Mouse (Mus musculus) CH12.LX (cell line): Measurements from ENCODE around the gene Hectd1. TPM values are rescaled to one million over a fixed set of nuclear protein-coding genes. Genes with fewer than 3 reads are reported as not detected.

Experiments
- DNase-seq: peaks from one replicate; pipeline ENCODE4 v3.0.0-alpha.2; 2013; ENCODE audit errors: extremely low read depth
- H3K27ac ChIP-seq: 2 replicates; pipeline ENCODE4 v1.5.1; 2012; ENCODE audit warnings: low read depth, mild to moderate bottlenecking, control low read depth, moderate library complexity; ENCODE audit not compliant: insufficient read depth
- H3K27me3 ChIP-seq: replicated peaks from 2 replicates; pipeline ENCODE3; 2012; ENCODE audit warnings: inconsistent platforms
- H3K36me3 ChIP-seq, 2 experiments: replicated peaks in 1 of 2; 2 replicates each; pipeline versions ENCODE3 to v1.6.1; 2012; ENCODE audit warnings: inconsistent platforms in 1 of 2, low read length in 1 of 2, mild to moderate bottlenecking in 1 of 2, mixed read lengths in 1 of 2, moderate library complexity in 1 of 2; ENCODE audit not compliant: control insufficient read depth in 1 of 2, insufficient read depth in 1 of 2
- H3K4me1 ChIP-seq, 2 experiments: 2 replicates each; pipeline ENCODE4 v1.6.1; 2012; ENCODE audit warnings: inconsistent platforms in 1 of 2, moderate library complexity in 1 of 2; ENCODE audit not compliant: insufficient read depth in 2 of 2, control insufficient read depth in 1 of 2
- H3K4me2 ChIP-seq: 2 replicates; pipeline ENCODE4 v1.6.1; 2012; ENCODE audit warnings: low read depth, mild to moderate bottlenecking, control low read depth; ENCODE audit not compliant: poor library complexity, insufficient read depth, severe bottlenecking
- H3K4me3 ChIP-seq, 3 experiments: fragments of 150-350 bp in 1 of 3; sonication (generic) in 1 of 3; replicated peaks in 1 of 3; 2 replicates each; pipeline versions ENCODE3 to v1.5.1; 2011 to 2012; ENCODE audit warnings: low read depth in 2 of 3, low read length in 2 of 3, mild to moderate bottlenecking in 2 of 3, moderate library complexity in 2 of 3, control low read depth in 1 of 3, improper control_type of control experiment in 1 of 3, inconsistent platforms in 1 of 3, mixed read lengths in 1 of 3; ENCODE audit not compliant: poor library complexity in 1 of 3
- H3K79me2 ChIP-seq: replicated peaks from 2 replicates; pipeline ENCODE4 v1.6.1; 2012; ENCODE audit warnings: mild to moderate bottlenecking, moderate library complexity; ENCODE audit not compliant: control insufficient read depth, poor library complexity, insufficient read depth, severe bottlenecking; ENCODE audit errors: extremely low read depth
- H3K9ac ChIP-seq: 2 replicates; pipeline ENCODE4 v1.6.1; 2012; ENCODE audit warnings: low read depth, mild to moderate bottlenecking, control low read depth, moderate library complexity; ENCODE audit not compliant: insufficient read depth
- H3K9me3 ChIP-seq: replicated peaks from 2 replicates; pipeline ENCODE3; 2012; ENCODE audit warnings: low read length, inconsistent platforms, mixed read lengths
- BHLHE40 ChIP-seq: IDR thresholded peaks from 2 replicates; pipeline ENCODE4 v1.6.1; 2011; ENCODE audit warnings: mild to moderate bottlenecking, low read depth, low read length, improper control_type of control experiment
- CHD1 ChIP-seq: IDR thresholded peaks from 2 replicates; pipeline ENCODE4 v1.6.1; 2012; ENCODE audit warnings: low read depth, low read length, improper control_type of control experiment, inconsistent platforms
- CHD2 ChIP-seq: IDR thresholded peaks from 2 replicates; pipeline ENCODE4 v1.6.1; 2011; ENCODE audit warnings: low read length, improper control_type of control experiment
- CTCF ChIP-seq, 2 experiments: IDR thresholded peaks in 1 of 2; conservative IDR thresholded peaks in 1 of 2; 2 replicates each; pipeline ENCODE4 v1.5.1; 2011 to 2012; ENCODE audit warnings: low read depth in 2 of 2, low read length in 2 of 2, improper control_type of control experiment in 1 of 2, inconsistent platforms in 1 of 2, mild to moderate bottlenecking in 1 of 2, moderate library complexity in 1 of 2
- ELF1 ChIP-seq: IDR thresholded peaks from 2 replicates; pipeline ENCODE4 v1.6.1; 2014; ENCODE audit warnings: low read depth, mild to moderate bottlenecking, inconsistent platforms, low read length, improper control_type of control experiment
- EP300 ChIP-seq: IDR thresholded peaks from 2 replicates; pipeline ENCODE4 v1.6.1; 2011; ENCODE audit warnings: low read length, improper control_type of control experiment
- HCFC1 ChIP-seq: IDR thresholded peaks from 2 replicates; pipeline ENCODE4 v1.6.1; 2012; ENCODE audit warnings: low read depth, mild to moderate bottlenecking, inconsistent platforms, low read length, improper control_type of control experiment
- IRF4 ChIP-seq: IDR thresholded peaks from 2 replicates; pipeline ENCODE4 v1.6.1; 2014; ENCODE audit warnings: low read depth, mild to moderate bottlenecking, inconsistent platforms, low read length, improper control_type of control experiment
- MAFK ChIP-seq: IDR thresholded peaks from 2 replicates; pipeline ENCODE4 v1.6.1; 2011; ENCODE audit warnings: low read length, improper control_type of control experiment; ENCODE audit not compliant: insufficient replicate concordance
- MAX ChIP-seq: IDR thresholded peaks from 2 replicates; pipeline ENCODE4 v1.6.1; 2011; ENCODE audit warnings: low read length, improper control_type of control experiment
- MEF2A ChIP-seq: IDR thresholded peaks from 2 replicates; pipeline ENCODE4 v1.6.1; 2014; ENCODE audit warnings: low read depth, mild to moderate bottlenecking, inconsistent platforms, low read length, improper control_type of control experiment, borderline replicate concordance
- NRF1 ChIP-seq: IDR thresholded peaks from 2 replicates; pipeline ENCODE4 v1.6.1; 2014; ENCODE audit warnings: low read depth, mild to moderate bottlenecking, inconsistent platforms, low read length, improper control_type of control experiment, moderate library complexity
- POLR2A ChIP-seq: IDR thresholded peaks from 2 replicates; pipeline ENCODE4 v1.6.1; 2011; ENCODE audit warnings: low read depth, mild to moderate bottlenecking, improper control_type of control experiment, low read length
- POLR2AphosphoS2 ChIP-seq: IDR thresholded peaks from 2 replicates; pipeline ENCODE4 v1.6.1; 2011; ENCODE audit warnings: low read depth, low read length, improper control_type of control experiment
- RAD21 ChIP-seq: IDR thresholded peaks from 2 replicates; pipeline ENCODE4 v1.6.1; 2011; ENCODE audit warnings: low read depth, mild to moderate bottlenecking, low read length, improper control_type of control experiment, moderate library complexity
- RCOR1 ChIP-seq: conservative IDR thresholded peaks from 2 replicates; pipeline ENCODE4 v1.6.1; 2012; ENCODE audit warnings: low read depth, mild to moderate bottlenecking, inconsistent platforms, low read length, improper control_type of control experiment
- SIN3A ChIP-seq: IDR thresholded peaks from 2 replicates; pipeline ENCODE4 v1.6.1; 2012; ENCODE audit warnings: low read length, improper control_type of control experiment, inconsistent platforms
- SMC3 ChIP-seq: IDR thresholded peaks from 2 replicates; pipeline ENCODE4 v1.6.1; 2011; ENCODE audit warnings: low read depth, low read length, improper control_type of control experiment
- TBP ChIP-seq: conservative IDR thresholded peaks from 2 replicates; pipeline ENCODE4 v1.6.1; 2011; ENCODE audit warnings: low read depth, low read length, improper control_type of control experiment
- UBTF ChIP-seq: IDR thresholded peaks from 2 replicates; pipeline ENCODE4 v1.6.1; 2012; ENCODE audit warnings: low read depth, mild to moderate bottlenecking, inconsistent platforms, low read length, improper control_type of control experiment, moderate library complexity
- ZNF384 ChIP-seq: IDR thresholded peaks from 2 replicates; pipeline ENCODE4 v1.6.1; 2012; ENCODE audit warnings: low read depth, low read length, improper control_type of control experiment, inconsistent platforms
- dilution Hi-C: fragments of 300-500 bp; cut with MboI; formaldehyde crosslinking; loops from 2 replicates; pipeline ENCODE4 v1.14.3; 2020; ENCODE audit warnings: low sequenced_read_pairs; ENCODE audit not compliant: extremely low pct_unique_long_range_greater_than_20kb, extremely low pct_ligation_motif_present
- in situ Hi-C: fragments of 300-500 bp; cut with MboI; formaldehyde crosslinking; loops from 3 replicates; pipeline ENCODE4 v1.14.3; 2019; ENCODE audit warnings: low sequenced_read_pairs, low pct_ligation_motif_present, low pct_unique_long_range_greater_than_20kb, mixed read lengths
- polyA plus RNA-seq: library from polyadenylated mRNA; unstranded; fragments of >175 nt; gene quantifications from 2 replicates; pipeline ENCODE4 v1.2.1, GENCODE M21; 2012; ENCODE audit warnings: low read depth; ENCODE audit not compliant: insufficient read length
- total RNA-seq, 2 experiments: library from RNA; depleted of rRNA; stranded (reverse); fragments of 300-350 nt in 1 of 2; fragments of >200 nt in 1 of 2; gene quantifications; 2 replicates each; pipeline ENCODE4 v1.2.3; 2012 to 2014

Hectd1 gene
- total and polyA plus RNA-seq, 3 experiments: 36.2 to 42.3 (median 41.4) TPM

GRCm38 (mm10) chr12:51827958-51828650 is 1.2 kb downstream of the Hectd1 start:
- TF ChIP-seq ZNF384: peak; percentile 22; the same call in 1 of the 2 replicates
- TF ChIP-seq IRF4: no peak
- TF ChIP-seq MEF2A: no peak
- TF ChIP-seq EP300: peak; percentile 7; the same call in 1 of the 2 replicates
- TF ChIP-seq SIN3A: peak; percentile 65; the same call in 1 of the 2 replicates
- 0 out of 2 replicates have a peak, but pooled peaks have one; percentile 15 for TF ChIP-seq CHD2
- no peak for TF ChIP-seq CHD1
- Histone ChIP-seq H3K4me3 (peak overlapping the region; percentile 73 to 88 (median 77)), H3K27me3 (no peaks in the 10 kb centered on the region), H3K36me3 (peaks cover 8 to 37% of the 10 kb centered on the region in 2 experiments), H3K9ac (peak overlapping the region; percentile 89), H3K9me3 (no peaks in the 10 kb centered on the region), H3K4me1 (peaks cover 9 to 34% of the 10 kb centered on the region in 2 experiments), H3K4me2 (peak overlapping the region; percentile 82), H3K27ac (no peak overlapping the region; the same call in 1 of the 2 replicates), H3K79me2 (peaks cover 55% of the 10 kb centered on the region)
- no peak for DNase-seq
- in situ Hi-C loops (no loop called here), dilution Hi-C loops (no loop called here)

GRCm38 (mm10) chr12:51825338-51825737 is 4.0 kb downstream of the Hectd1 start:
- Histone ChIP-seq H3K27ac (no peak overlapping the region), H3K9me3 (no peaks in the 10 kb centered on the region), H3K36me3 (peaks cover 8 to 48% of the 10 kb centered on the region in 2 experiments), H3K4me2 (no peak overlapping the region), H3K4me1 (peaks cover 4 to 30% of the 10 kb centered on the region in 2 experiments), H3K27me3 (no peaks in the 10 kb centered on the region), H3K9ac (no peak overlapping the region), H3K4me3 (no peak overlapping the region), H3K79me2 (peaks cover 70% of the 10 kb centered on the region)
- DNase-seq: no peak
- dilution Hi-C loops (no loop called here), in situ Hi-C loops (no loop called here)
- TF ChIP-seq CTCF (conservative IDR thresholded peaks at IDR 0.05 in 1 of 2, IDR thresholded peaks at IDR 0.05 in 1 of 2; ENCODE audit: low read depth in 2 of 2, low read length in 2 of 2): 0 out of 4 replicates have a peak, but pooled peaks of 1 of the 2 experiments have one; percentile 8
- TF ChIP-seq BHLHE40: 0 out of 2 replicates have a peak, but pooled peaks have one; percentile 5
- TF ChIP-seq NRF1: no peak

- H3K4me2 ChIP-seq: no peak overlapping the region
- dilution Hi-C loops: no loop called here
Measured at GRCm38 (mm10) chr12:51823311-51823710, 6.0 kb downstream of the Hectd1 start.

More at GRCm38 (mm10) chr12:51823311-51823710, 6.0 kb downstream of the Hectd1 start:
- H3K27ac ChIP-seq: no peak overlapping the region
- H3K9ac ChIP-seq: no peak overlapping the region
- no peaks in the 10 kb centered on the region for H3K9me3 ChIP-seq
- H3K27me3 ChIP-seq: no peaks in the 10 kb centered on the region
- no peak overlapping the region for H3K4me3 ChIP-seq
- peaks cover 4 to 38% of the 10 kb centered on the region in 2 experiments for H3K4me1 ChIP-seq
- no peak for DNase-seq
- TF ChIP-seq POLR2AphosphoS2 (no peak), CTCF (conservative IDR thresholded peaks at IDR 0.05 in 1 of 2, IDR thresholded peaks at IDR 0.05 in 1 of 2; ENCODE audit: low read depth in 2 of 2, low read length in 2 of 2) (no peak), RCOR1 (no peak), RAD21 (no peak), IRF4 (no peak), TBP (no peak), UBTF (no peak), ELF1 (no peak), POLR2A (no peak), MAX (no peak), MAFK (no peak), HCFC1 (no peak), SMC3 (no peak), CHD2 (no peak), NRF1 (no peak), BHLHE40 (no peak), SIN3A (no peak)
- peaks cover 78% of the 10 kb centered on the region for H3K79me2 ChIP-seq
- in situ Hi-C loops: no loop called here
- peaks cover 12 to 57% of the 10 kb centered on the region in 2 experiments for H3K36me3 ChIP-seq
